Mouse (Mus musculus) cerebellum, adult 2 months (tissue): Measurements from ENCODE around the gene Fam193b.

Source experiments
- CTCF ChIP-seq: fragments of 200-500 bp; IDR thresholded peaks from 2 replicates; pipeline ENCODE4 v1.5.1; 2011; ENCODE audit warnings: low read depth, mild to moderate bottlenecking, control low read depth, low read length, moderate library complexity, borderline replicate concordance; ENCODE audit not compliant: insufficient read depth
- POLR2A ChIP-seq: fragments of 200-500 bp; IDR thresholded peaks from 2 replicates; pipeline ENCODE4 v1.6.1; 2011; ENCODE audit warnings: low read length, control low read depth, borderline replicate concordance; ENCODE audit not compliant: insufficient read depth

GRCm38 (mm10) chr13:55522730-55523129 lies 48.2 kb downstream of the Fam193b start:
- TF ChIP-seq CTCF (no peak), POLR2A (no peak)
